Mouse (Mus musculus): ENCODE measurements around the gene Nt5c3b. TPM values are rescaled to one million over a fixed set of nuclear protein-coding genes. Genes with fewer than 3 reads are reported as not detected.

The Nt5c3b gene
- polyA plus RNA-seq, 1 experiment from 2014 or later: 31.6 TPM

- no peaks in the 10 kb centered on the region for H3K9me3 ChIP-seq (ENCODE audit: control insufficient read depth)
- H3K4me1 ChIP-seq (replicated peaks; ENCODE audit: control insufficient read depth, insufficient read depth, low read length): no peaks in the 10 kb centered on the region
- peaks cover 5% of the 10 kb centered on the region; the same call in 1 of the 2 replicates for H3K36me3 ChIP-seq (ENCODE audit: control insufficient read depth, insufficient read depth)
- H3K27me3 ChIP-seq (replicated peaks; ENCODE audit: control insufficient read depth, insufficient read depth, low read length): no peaks in the 10 kb centered on the region
- TF ChIP-seq CTCF (IDR thresholded peaks at IDR 0.05; ENCODE audit: low read depth): no peak
- H3K4me3 ChIP-seq (ENCODE audit: low read depth, low read length): no peak overlapping the region
- no peak overlapping the region for H3K4me2 ChIP-seq (replicated peaks; ENCODE audit: low read depth)
- WGBS: 79% methylated on average over 5 of the region's 5 CpGs
- no peak overlapping the region for H3K9ac ChIP-seq (ENCODE audit: low read depth, low read length)
- ATAC-seq: no peak
- no peak overlapping the region for H3K27ac ChIP-seq (ENCODE audit: low read depth, low read length)
Observed at GRCm38 (mm10) chr11:100432002-100432401, 9.6 kb downstream of the Nt5c3b start.

GRCm38 (mm10) chr11:100430052-100430451, 11.6 kb downstream of the Nt5c3b start:
- WGBS: 85% methylated on average over 7 of the region's 7 CpGs
- Histone ChIP-seq H3K36me3 (ENCODE audit: control insufficient read depth, insufficient read depth) (no peaks in the 10 kb centered on the region; the same call in 1 of the 2 replicates), H3K27me3 (replicated peaks; ENCODE audit: control insufficient read depth, insufficient read depth, low read length) (no peaks in the 10 kb centered on the region), H3K27ac (ENCODE audit: low read depth, low read length) (no peak overlapping the region), H3K4me1 (replicated peaks; ENCODE audit: control insufficient read depth, insufficient read depth, low read length) (no peaks in the 10 kb centered on the region), H3K9ac (ENCODE audit: low read depth, low read length) (no peak overlapping the region), H3K4me2 (replicated peaks; ENCODE audit: low read depth) (no peak overlapping the region), H3K9me3 (ENCODE audit: control insufficient read depth) (no peaks in the 10 kb centered on the region), H3K4me3 (ENCODE audit: low read depth, low read length) (no peak overlapping the region)
- ATAC-seq: no peak
- no peak for TF ChIP-seq CTCF (IDR thresholded peaks at IDR 0.05; ENCODE audit: low read depth)

- Histone ChIP-seq H3K9me3 (ENCODE audit: control insufficient read depth) (no peaks in the 10 kb centered on the region), H3K9ac (ENCODE audit: low read depth, low read length) (no peak overlapping the region), H3K36me3 (ENCODE audit: control insufficient read depth, insufficient read depth) (no peaks in the 10 kb centered on the region; the same call in 1 of the 2 replicates), H3K27me3 (replicated peaks; ENCODE audit: control insufficient read depth, insufficient read depth, low read length) (no peaks in the 10 kb centered on the region), H3K4me1 (replicated peaks; ENCODE audit: control insufficient read depth, insufficient read depth, low read length) (no peaks in the 10 kb centered on the region), H3K4me2 (replicated peaks; ENCODE audit: low read depth) (no peak overlapping the region), H3K27ac (ENCODE audit: low read depth, low read length) (no peak overlapping the region), H3K4me3 (ENCODE audit: low read depth, low read length) (no peak overlapping the region)
- no peak for TF ChIP-seq CTCF (IDR thresholded peaks at IDR 0.05; ENCODE audit: low read depth)
- no peak for ATAC-seq
- WGBS: 56% methylated on average over 9 of the region's 9 CpGs
Observed at GRCm38 (mm10) chr11:100428612-100429199, 12.9 kb downstream of the Nt5c3b start.

GRCm38 (mm10) chr11:100426820-100427219, 14.8 kb downstream of the Nt5c3b start:
- Histone ChIP-seq H3K27me3 (replicated peaks; ENCODE audit: control insufficient read depth, insufficient read depth, low read length) (no peaks in the 10 kb centered on the region), H3K4me1 (replicated peaks; ENCODE audit: control insufficient read depth, insufficient read depth, low read length) (no peaks in the 10 kb centered on the region), H3K4me2 (replicated peaks; ENCODE audit: low read depth) (no peak overlapping the region), H3K9ac (ENCODE audit: low read depth, low read length) (no peak overlapping the region), H3K9me3 (ENCODE audit: control insufficient read depth) (no peaks in the 10 kb centered on the region), H3K36me3 (ENCODE audit: control insufficient read depth, insufficient read depth) (no peaks in the 10 kb centered on the region), H3K27ac (ENCODE audit: low read depth, low read length) (no peak overlapping the region), H3K4me3 (ENCODE audit: low read depth, low read length) (no peak overlapping the region)
- WGBS: 86% methylated on average over 3 of the region's 3 CpGs
- no peak for TF ChIP-seq CTCF (IDR thresholded peaks at IDR 0.05; ENCODE audit: low read depth)
- ATAC-seq: no peak

GRCm38 (mm10) chr11:100425851-100426250, 15.8 kb downstream of the Nt5c3b start:
- H3K9me3 ChIP-seq (ENCODE audit: control insufficient read depth): no peaks in the 10 kb centered on the region
- H3K4me2 ChIP-seq (replicated peaks; ENCODE audit: low read depth): no peak overlapping the region
- 21% methylated on average over 7 of the region's 7 CpGs for WGBS
- H3K4me3 ChIP-seq (ENCODE audit: low read depth, low read length): no peak overlapping the region
- H3K4me1 ChIP-seq (replicated peaks; ENCODE audit: control insufficient read depth, insufficient read depth, low read length): no peaks in the 10 kb centered on the region
- no peak overlapping the region for H3K27ac ChIP-seq (ENCODE audit: low read depth, low read length)
- H3K9ac ChIP-seq (ENCODE audit: low read depth, low read length): no peak overlapping the region
- no peaks in the 10 kb centered on the region for H3K36me3 ChIP-seq (ENCODE audit: control insufficient read depth, insufficient read depth)
- TF ChIP-seq CTCF (IDR thresholded peaks at IDR 0.05; ENCODE audit: low read depth): peak; percentile 90
- no peaks in the 10 kb centered on the region for H3K27me3 ChIP-seq (replicated peaks; ENCODE audit: control insufficient read depth, insufficient read depth, low read length)
- peak; percentile 54; the same call in 1 of the 2 replicates for ATAC-seq

GRCm38 (mm10) chr11:100423836-100424235, 17.8 kb downstream of the Nt5c3b start:
- Histone ChIP-seq H3K27ac (ENCODE audit: low read depth, low read length) (no peak overlapping the region), H3K36me3 (ENCODE audit: control insufficient read depth, insufficient read depth) (no peaks in the 10 kb centered on the region), H3K4me2 (replicated peaks; ENCODE audit: low read depth) (no peak overlapping the region), H3K27me3 (replicated peaks; ENCODE audit: control insufficient read depth, insufficient read depth, low read length) (no peaks in the 10 kb centered on the region), H3K4me3 (ENCODE audit: low read depth, low read length) (no peak overlapping the region), H3K9me3 (ENCODE audit: control insufficient read depth) (no peaks in the 10 kb centered on the region), H3K9ac (ENCODE audit: low read depth, low read length) (no peak overlapping the region), H3K4me1 (replicated peaks; ENCODE audit: control insufficient read depth, insufficient read depth, low read length) (no peaks in the 10 kb centered on the region)
- WGBS: 90% methylated on average over 7 of the region's 7 CpGs
- TF ChIP-seq CTCF (IDR thresholded peaks at IDR 0.05; ENCODE audit: low read depth): no peak
- ATAC-seq: no peak

Measured in intestine, postnatal 0 days (tissue).